Mouse (Mus musculus) ovary, adult 10 weeks (tissue): ENCODE results near the gene Gm21761. TPM values are rescaled to one million over a fixed set of nuclear protein-coding genes. Genes with fewer than 3 reads are reported as not detected.

Experiments
- polyA plus RNA-seq: library from polyadenylated mRNA; stranded (reverse); fragments of 350-450 nt; fragmentation: Illumina TruSeq; extraction: RNeasy Lipid Tissue Mini Kit (QIAGEN cat#74804); gene quantifications from one replicate; pipeline ENCODE4 v1.2.3, GENCODE M21; 2014

The Gm21761 gene
- polyA plus RNA-seq: not detected

GRCm38 (mm10) chr13:119929172-119929571 lies at the start of gene Gm21761:
TSS of gene Gm21761 (minus strand) at chr13:119929272.

GRCm38 (mm10) chr13:119950706-119951105 lies 21.6 kb upstream of the Gm21761 start, which contains the start of gene B020031M17Rik:
TSS of gene B020031M17Rik (minus strand) at chr13:119950806.

GRCm38 (mm10) chr13:119894685-119895084 lies 34.4 kb downstream of the Gm21761 start, which contains the start of gene Tcstv1:
TSS of gene Tcstv1 (minus strand) at chr13:119894785.

Other genes with a start within 250 kb of the Gm21761 start
- 362 TPM for gene Hmgcs1, start 238.9 kb downstream of the Gm21761 start, polyA plus RNA-seq
- 3.8 TPM for gene Nim1k, start 173.4 kb downstream of the Gm21761 start, polyA plus RNA-seq
- gene Zfp131, start 138.4 kb downstream of the Gm21761 start, polyA plus RNA-seq: 111 TPM
- not detected for gene AF067063, start 99.1 kb downstream of the Gm21761 start, polyA plus RNA-seq
- gene D13Ertd608e, start 93.3 kb downstream of the Gm21761 start, polyA plus RNA-seq: 1.1 TPM
- 2.1 TPM for gene Tcstv1, start 34.5 kb downstream of the Gm21761 start, polyA plus RNA-seq
- not detected for gene B020031M17Rik, start 21.5 kb upstream of the Gm21761 start, polyA plus RNA-seq
- gene Gm36079, start 97.7 kb upstream of the Gm21761 start, polyA plus RNA-seq: not detected
- 6.3 TPM for gene Gm21188, start 122.9 kb upstream of the Gm21761 start, polyA plus RNA-seq
- gene Gm20767, start 211.0 kb upstream of the Gm21761 start, polyA plus RNA-seq: not detected
- gene Gm21818, start 243.2 kb upstream of the Gm21761 start, polyA plus RNA-seq: not detected